Mouse (Mus musculus): ENCODE measurements around the gene Pdcd1lg2.

DNA sequence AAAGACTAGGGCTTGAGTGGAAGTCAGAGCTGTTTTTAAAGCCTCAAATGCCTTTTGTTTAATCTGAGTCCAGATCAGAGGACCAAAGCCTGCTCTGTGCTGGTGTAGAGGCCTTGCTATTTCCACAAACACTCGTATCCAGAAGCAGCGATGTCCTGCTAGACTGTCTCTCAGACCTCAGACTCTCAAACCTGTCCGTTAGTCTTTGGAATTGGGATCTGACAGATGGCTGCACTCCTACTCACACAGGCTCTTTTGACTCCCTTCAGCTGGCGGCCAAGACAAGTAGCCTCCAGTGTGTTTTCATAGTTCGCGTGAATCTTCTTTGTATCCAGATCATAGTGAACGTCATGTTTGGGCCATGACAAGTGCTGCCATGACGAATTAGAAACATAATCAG, 39.7 kb downstream of the Pdcd1lg2 start:
- TF ChIP-seq CTCF (IDR thresholded peaks at IDR 0.05; ENCODE audit: low read depth, low read length) (no peak), POLR2A (IDR thresholded peaks at IDR 0.05; ENCODE audit: extremely low read depth, insufficient read depth, low read length) (no peak)
